Mouse (Mus musculus) ES-Bruce4 (cell line): ENCODE data around the gene Tmem136. TPM values are rescaled to one million over a fixed set of nuclear protein-coding genes. Genes with fewer than 3 reads are reported as not detected.

ENCODE experiments used
- H3K27ac ChIP-seq: 2 replicates; pipeline ENCODE4 v1.5.1; 2012; ENCODE audit warnings: low read length, inconsistent platforms; ENCODE audit not compliant: insufficient read depth
- H3K27me3 ChIP-seq: 2 replicates; pipeline ENCODE4 v1.6.1; 2012; ENCODE audit warnings: mild to moderate bottlenecking, low read length, inconsistent platforms; ENCODE audit not compliant: control insufficient read depth, poor library complexity, insufficient read depth, severe bottlenecking
- H3K36me3 ChIP-seq: 2 replicates; pipeline ENCODE4 v1.6.1; 2012; ENCODE audit warnings: inconsistent platforms, mild to moderate bottlenecking, low read length, moderate library complexity; ENCODE audit not compliant: control insufficient read depth, poor library complexity, insufficient read depth, severe bottlenecking
- H3K4me1 ChIP-seq: one replicate; pipeline ENCODE4 v1.8.1; 2011; ENCODE audit warnings: low read length; ENCODE audit not compliant: control insufficient read depth, insufficient read depth
- H3K4me3 ChIP-seq: 2 replicates; pipeline ENCODE4 v1.5.1; 2011; ENCODE audit warnings: low read depth, mild to moderate bottlenecking, low read length
- H3K9ac ChIP-seq: 2 replicates; pipeline ENCODE4 v1.6.1; 2012; ENCODE audit warnings: low read depth, mild to moderate bottlenecking, inconsistent platforms; ENCODE audit not compliant: poor library complexity, severe bottlenecking
- H3K9me3 ChIP-seq: replicated peaks from 2 replicates; pipeline ENCODE4 v1.6.1; 2012; ENCODE audit warnings: mild to moderate bottlenecking, low read length, inconsistent platforms; ENCODE audit not compliant: control insufficient read depth, poor library complexity, insufficient read depth, severe bottlenecking
- CTCF ChIP-seq: IDR thresholded peaks from one replicate; pipeline ENCODE4 v1.8.1; 2011; ENCODE audit warnings: low read depth, low read length
- EP300 ChIP-seq: IDR thresholded peaks from 2 replicates; pipeline ENCODE4 v1.6.1; 2011; ENCODE audit warnings: low read depth, low read length; ENCODE audit not compliant: insufficient read depth
- POLR2A ChIP-seq: IDR thresholded peaks from one replicate; pipeline ENCODE4 v1.8.1; 2011; ENCODE audit warnings: low read length; ENCODE audit not compliant: insufficient read depth
- polyA plus RNA-seq: library from polyadenylated mRNA; stranded (reverse); fragments of >200 nt; gene quantifications from 2 replicates; pipeline ENCODE4 v1.2.4, GENCODE M21; 2011; ENCODE audit warnings: low read depth; ENCODE audit not compliant: missing spikeins, insufficient read depth, insufficient read length

The Tmem136 gene
- polyA plus RNA-seq, 1 experiment = 10.5 TPM

DNA sequence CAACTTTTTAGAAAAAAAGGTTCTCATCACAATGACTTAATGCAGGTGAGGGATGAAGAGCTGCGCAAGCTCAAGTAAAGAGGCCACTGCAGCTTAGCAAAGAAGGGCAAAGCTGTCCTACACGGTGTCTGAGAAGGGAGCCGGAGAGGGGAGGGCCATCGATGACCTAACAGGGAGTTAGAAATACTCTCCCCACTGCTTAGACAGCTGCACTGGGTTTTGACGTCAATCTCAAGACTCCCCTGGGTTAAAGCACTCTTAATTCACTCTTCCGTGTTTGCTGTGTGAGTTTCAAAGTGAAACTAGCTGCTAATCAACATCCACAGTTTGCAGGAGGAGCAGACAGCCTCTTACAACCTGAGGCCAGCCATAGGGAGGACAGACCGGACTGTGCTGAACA is 40.2 kb downstream of the Tmem136 start:
- H3K27ac ChIP-seq = no peak overlapping the region
- no peak overlapping the region for H3K4me3 ChIP-seq
- no peak for TF ChIP-seq CTCF
- no peak for TF ChIP-seq EP300
- TF ChIP-seq POLR2A = no peak
- H3K36me3 ChIP-seq = no peaks in the 10 kb centered on the region
- no peak overlapping the region for H3K9ac ChIP-seq
- no peaks in the 10 kb centered on the region for H3K27me3 ChIP-seq
- no peaks in the 10 kb centered on the region for H3K4me1 ChIP-seq
- H3K9me3 ChIP-seq = no peaks in the 10 kb centered on the region

DNA sequence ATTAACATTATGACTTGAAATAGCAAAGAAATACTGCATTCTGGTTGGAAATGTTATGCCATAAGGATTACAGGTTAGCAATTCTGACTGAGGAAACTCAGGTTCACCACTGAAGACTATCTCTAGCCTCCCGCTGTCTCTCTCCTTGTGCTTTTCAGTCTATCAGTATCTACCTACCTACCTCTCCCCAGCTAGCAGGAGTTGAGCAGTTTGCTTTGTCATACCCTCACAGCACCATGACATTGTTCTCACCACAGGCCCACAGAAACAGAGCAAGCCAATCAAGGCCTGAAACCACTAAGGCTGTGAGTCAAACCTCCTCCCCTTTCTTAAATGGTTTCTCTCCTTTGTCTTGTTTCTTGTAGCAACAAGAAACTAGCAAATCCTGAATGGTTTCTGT is 41.8 kb downstream of the Tmem136 start:
- Histone ChIP-seq H3K36me3 (no peaks in the 10 kb centered on the region), H3K4me1 (no peaks in the 10 kb centered on the region), H3K27ac (no peak overlapping the region), H3K27me3 (no peaks in the 10 kb centered on the region), H3K9me3 (no peaks in the 10 kb centered on the region), H3K9ac (no peak overlapping the region), H3K4me3 (no peak overlapping the region)
- TF ChIP-seq POLR2A (no peak), EP300 (no peak), CTCF (no peak)

DNA sequence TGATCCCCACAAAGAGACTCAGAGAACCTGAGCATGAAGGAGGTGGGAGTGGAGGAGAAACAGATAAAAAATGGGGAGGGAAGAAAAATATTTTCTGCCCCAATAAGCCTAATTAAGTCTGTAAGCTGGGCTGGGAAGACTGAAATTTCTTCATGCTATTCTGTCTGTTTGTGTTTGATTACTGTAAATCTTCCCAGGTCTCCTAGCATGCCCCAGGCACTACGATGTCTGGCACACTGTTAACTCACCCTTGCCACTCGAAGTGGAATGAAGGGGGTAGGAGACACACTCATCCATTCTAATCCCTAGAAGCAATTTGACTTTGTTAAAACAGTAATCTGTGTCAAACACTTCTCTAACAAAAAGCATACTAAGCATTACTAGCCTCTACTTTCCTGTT is 44.6 kb downstream of the Tmem136 start:
- Histone ChIP-seq H3K36me3 (no peaks in the 10 kb centered on the region), H3K4me3 (no peak overlapping the region), H3K27ac (no peak overlapping the region), H3K9ac (no peak overlapping the region), H3K4me1 (no peaks in the 10 kb centered on the region), H3K9me3 (no peaks in the 10 kb centered on the region), H3K27me3 (no peaks in the 10 kb centered on the region)
- TF ChIP-seq POLR2A = no peak
- no peak for TF ChIP-seq CTCF
- no peak for TF ChIP-seq EP300

DNA sequence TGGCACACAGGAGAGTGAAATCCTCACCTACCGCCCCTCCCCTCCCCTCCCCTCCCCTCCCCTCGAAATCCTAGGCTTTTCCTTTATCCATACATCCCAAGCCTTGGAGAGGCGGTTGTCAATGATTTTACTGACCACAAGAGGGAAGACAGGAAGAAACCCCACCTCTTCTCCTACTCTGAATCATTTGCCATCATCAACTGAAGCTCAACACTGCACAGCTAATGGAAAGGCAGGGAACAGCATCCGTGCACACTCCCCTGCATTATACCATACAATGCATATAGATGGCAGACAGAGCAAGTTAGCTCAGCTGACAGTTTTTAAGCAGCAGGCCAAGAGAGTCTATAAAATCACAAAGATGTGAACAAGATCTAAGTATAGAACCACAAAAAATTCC is 45.2 kb downstream of the Tmem136 start:
- H3K9ac ChIP-seq = no peak overlapping the region
- no peaks in the 10 kb centered on the region for H3K36me3 ChIP-seq
- no peak overlapping the region for H3K4me3 ChIP-seq
- H3K9me3 ChIP-seq = no peaks in the 10 kb centered on the region
- H3K4me1 ChIP-seq = no peaks in the 10 kb centered on the region
- H3K27me3 ChIP-seq = no peaks in the 10 kb centered on the region
- H3K27ac ChIP-seq = no peak overlapping the region
- TF ChIP-seq POLR2A (no peak), CTCF (no peak), EP300 (no peak)

DNA sequence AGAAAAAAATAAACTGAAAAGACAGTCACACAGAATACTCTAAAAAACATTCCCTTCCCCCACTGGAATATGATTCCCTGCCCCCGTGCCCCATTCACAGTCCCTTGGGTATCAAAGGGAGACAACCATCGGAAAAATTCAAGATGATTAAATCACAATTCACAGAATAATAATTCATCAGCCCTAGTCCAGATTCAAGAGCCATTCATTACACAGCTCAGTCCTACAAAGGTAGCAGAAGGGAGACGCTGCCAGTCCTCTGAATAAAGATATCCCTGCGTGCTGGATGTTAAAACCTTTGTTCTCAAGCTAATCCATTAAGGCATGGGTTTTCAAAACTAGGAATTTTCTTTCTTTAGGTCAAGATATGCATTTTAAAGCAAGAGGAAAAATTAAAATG is 45.8 kb downstream of the Tmem136 start:
- Histone ChIP-seq H3K9me3 (no peaks in the 10 kb centered on the region), H3K9ac (no peak overlapping the region), H3K27me3 (no peaks in the 10 kb centered on the region), H3K4me1 (no peaks in the 10 kb centered on the region), H3K36me3 (no peaks in the 10 kb centered on the region), H3K4me3 (no peak overlapping the region), H3K27ac (no peak overlapping the region)
- no peak for TF ChIP-seq EP300
- TF ChIP-seq POLR2A = no peak
- no peak for TF ChIP-seq CTCF

DNA sequence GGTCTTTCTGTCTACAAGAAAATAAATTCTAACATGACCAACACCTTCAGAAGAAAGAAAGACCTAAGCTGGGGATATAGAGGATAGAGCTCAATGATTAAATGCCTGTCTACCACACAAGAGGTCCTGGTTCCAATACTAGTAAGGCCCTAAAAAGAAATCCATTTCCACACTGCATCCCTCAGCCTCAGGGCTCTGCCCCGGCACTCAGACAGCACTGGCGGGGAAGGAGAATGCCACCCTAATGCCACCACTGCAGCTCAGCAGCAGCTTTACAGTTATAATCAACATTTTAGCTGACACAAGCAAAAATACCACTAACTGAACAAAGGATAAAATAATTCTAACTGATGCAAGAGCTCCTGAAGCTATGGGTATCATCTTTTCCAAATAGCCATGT is 46.2 kb downstream of the Tmem136 start:
- Histone ChIP-seq H3K4me1 (no peaks in the 10 kb centered on the region), H3K4me3 (no peak overlapping the region), H3K36me3 (no peaks in the 10 kb centered on the region), H3K27ac (no peak overlapping the region), H3K9ac (no peak overlapping the region), H3K9me3 (no peaks in the 10 kb centered on the region), H3K27me3 (no peaks in the 10 kb centered on the region)
- no peak for TF ChIP-seq CTCF
- no peak for TF ChIP-seq EP300
- no peak for TF ChIP-seq POLR2A

DNA sequence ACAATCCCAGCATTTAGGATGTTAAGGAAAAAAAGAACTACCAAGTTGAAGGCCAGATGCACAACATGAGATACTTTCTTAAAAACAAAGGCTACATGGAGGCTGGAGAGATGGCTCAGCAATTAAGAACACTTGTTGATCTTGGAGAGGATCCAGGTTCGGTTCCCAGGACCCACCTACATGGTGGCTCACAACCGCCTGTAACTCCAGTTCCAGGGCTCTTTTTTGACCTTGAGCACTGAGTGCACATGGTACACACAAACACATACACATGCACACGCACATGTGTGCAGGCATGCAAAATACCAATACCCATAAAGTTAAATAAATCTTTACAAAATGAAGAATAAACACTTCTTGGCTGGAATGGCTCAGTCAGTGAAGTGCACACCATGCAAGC is 48.5 kb downstream of the Tmem136 start:
- no peak overlapping the region for H3K4me3 ChIP-seq
- no peaks in the 10 kb centered on the region for H3K9me3 ChIP-seq
- no peak overlapping the region for H3K9ac ChIP-seq
- no peak for TF ChIP-seq POLR2A
- TF ChIP-seq CTCF = no peak
- TF ChIP-seq EP300 = no peak
- no peak overlapping the region for H3K27ac ChIP-seq
- no peaks in the 10 kb centered on the region for H3K4me1 ChIP-seq
- no peaks in the 10 kb centered on the region for H3K27me3 ChIP-seq
- H3K36me3 ChIP-seq = no peaks in the 10 kb centered on the region
